Mouse (Mus musculus): Measurements from ENCODE around the gene Mre11a.

Gene Mre11a

DNA sequence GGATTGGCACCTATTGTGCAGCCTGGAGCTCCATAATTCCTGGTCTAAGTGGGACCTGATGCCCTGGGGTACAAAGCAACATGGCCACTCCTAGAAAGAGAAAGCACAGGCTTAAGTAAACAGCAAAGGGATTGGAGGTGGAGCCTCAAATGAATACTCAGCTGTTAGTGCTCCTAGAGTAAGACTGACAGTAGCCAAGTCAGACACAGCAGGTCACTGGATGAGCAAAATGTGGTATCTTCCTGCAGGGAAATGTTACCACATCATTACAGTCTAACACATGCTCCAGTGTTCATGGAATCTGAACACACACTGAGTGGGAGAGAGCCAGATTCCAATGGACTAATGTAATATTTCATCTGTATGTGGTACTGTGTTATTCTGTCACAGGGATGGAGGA, 36.9 kb downstream of the Mre11a start:
- in situ Hi-C loops (cut with MseI, MboI) = no loop called here

DNA sequence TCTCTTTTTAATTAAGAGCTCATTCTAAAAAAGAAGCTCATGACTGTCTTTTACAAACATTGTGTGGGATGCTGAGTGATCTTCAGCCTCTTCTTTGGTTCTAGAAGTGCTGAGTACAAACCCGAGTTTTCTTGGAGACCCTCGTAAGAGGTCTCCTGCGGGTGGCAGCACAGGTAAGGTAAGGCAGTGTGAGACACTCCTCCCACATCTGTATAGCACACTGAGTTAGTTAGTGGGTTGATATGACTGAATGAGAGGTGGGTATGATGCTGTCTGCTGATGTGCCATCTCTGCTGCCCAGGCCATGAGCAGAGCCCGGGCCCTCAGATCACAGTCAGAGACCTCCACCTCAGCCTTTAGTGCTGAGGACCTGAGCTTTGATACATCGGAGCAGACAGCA, 40.4 kb downstream of the Mre11a start:
- in situ Hi-C loops (cut with MseI, MboI) = no loop called here

DNA sequence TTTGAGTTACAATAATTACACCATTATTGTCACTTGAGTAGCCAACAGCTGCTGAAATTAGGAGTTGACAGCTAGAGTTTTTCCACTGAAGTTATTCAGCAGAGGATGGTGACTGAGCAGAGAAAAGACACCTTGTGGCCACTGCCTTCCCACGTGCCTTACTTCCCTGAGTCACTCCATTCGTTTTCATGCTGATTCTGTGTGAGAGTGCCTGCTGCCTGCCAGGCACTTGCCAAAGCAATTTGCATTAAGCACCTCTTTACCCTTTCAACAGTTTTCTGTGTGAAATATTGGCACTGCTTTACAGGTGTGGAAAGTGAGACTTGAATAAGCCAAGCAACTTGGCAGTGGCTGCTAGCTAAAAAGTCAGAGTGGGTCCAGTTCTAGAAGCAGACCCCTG, 43.4 kb downstream of the Mre11a start:
- in situ Hi-C loops (cut with MseI, MboI) = no loop called here

DNA sequence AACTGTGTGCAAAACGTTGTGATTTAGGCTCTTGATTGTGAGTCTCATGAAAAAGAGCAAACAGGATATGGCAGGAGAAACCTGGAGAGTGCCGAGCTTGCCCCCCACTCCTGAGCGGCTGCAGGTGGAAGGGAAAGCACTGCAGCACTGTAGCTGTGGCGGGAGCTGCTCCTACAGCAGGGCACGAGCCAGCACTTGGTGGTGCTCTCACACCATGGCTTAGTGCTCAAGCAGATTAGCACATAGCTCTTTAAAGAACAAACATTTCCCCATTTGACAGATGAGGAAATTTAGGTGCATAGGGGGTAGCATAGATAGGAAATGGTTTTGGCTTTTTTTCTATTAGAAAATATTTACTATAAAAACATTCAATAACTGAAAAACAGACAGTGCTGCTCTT, 47.6 kb downstream of the Mre11a start:
- in situ Hi-C loops (cut with MseI, MboI) = no loop called here

DNA sequence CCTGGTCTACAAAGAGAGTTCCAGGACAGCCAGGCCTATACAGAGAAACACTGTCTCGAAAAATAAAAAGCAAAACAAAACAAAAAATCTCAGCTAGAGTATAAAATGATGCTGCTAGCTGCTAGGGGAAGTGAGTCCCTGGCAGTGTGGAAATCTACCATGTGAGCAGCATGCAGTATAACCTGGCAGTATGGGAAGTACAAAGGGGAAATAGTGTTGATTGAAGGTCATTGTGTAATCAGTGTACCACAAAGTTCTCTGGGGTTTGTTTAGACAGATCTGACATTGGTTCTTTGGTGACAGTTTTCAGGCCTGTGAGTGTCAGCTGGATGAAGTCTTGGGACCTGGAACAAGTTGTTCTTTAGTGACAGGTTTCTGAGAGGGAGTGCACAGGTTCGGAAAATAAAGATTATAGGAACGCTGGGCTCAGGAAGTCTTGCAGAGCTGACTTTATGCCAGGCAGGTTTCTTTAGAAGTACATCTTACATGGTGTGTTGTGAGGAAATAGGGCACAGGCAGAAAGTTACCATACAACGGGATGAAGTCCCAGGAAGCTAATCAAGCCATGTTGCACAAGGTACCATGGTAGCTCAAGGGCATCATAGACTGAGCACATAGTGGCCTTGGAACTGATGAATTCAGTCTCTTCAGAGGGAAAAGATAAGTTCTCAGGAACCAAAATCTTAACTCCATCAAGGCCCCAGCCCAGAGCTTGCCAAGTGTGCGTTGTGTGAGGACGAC, 51.1 kb downstream of the Mre11a start:
- in situ Hi-C loops (cut with MseI, MboI) = no loop called here

DNA sequence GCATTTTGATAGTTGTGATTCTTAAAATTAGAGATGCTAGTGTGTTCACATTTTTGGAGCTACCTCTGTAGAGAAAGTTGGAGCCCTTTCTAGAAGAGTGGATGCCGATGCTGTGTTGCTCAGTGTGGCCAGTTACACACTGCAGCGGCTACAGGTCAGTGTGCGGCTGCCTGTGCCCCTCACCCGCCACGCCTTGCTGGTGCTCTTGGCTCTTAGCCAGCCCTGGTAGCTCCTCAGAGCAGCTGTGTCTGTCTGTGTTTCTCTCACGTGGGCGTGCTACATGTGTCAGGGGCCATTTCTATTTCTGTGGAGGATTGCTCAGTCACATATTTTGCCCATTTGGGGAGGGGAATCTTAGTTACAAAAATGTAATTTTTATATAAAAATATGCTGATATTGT, 55.1 kb downstream of the Mre11a start:
- in situ Hi-C loops (cut with MseI, MboI) = no loop called here

DNA sequence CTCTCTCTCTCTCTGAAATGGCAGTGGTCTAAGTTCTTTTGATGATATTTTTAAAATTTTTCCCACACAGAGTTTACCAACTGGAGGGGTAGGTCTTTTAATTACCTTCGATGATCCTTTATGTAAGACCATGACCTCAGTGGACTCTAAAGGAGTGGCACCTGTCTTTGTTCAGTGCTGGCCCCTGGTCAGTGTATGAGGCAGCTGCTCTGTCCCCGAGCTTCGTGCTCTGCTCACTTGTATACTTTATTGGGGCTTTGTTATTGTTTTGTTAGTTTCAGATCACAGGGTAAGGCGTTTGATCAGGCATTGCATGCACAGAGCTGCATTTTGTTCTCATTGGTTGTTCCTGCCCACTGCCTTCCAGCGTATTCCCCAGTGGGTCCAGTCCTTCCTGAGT, 55.5 kb downstream of the Mre11a start:
- in situ Hi-C loops (cut with MseI, MboI) = no loop called here

DNA sequence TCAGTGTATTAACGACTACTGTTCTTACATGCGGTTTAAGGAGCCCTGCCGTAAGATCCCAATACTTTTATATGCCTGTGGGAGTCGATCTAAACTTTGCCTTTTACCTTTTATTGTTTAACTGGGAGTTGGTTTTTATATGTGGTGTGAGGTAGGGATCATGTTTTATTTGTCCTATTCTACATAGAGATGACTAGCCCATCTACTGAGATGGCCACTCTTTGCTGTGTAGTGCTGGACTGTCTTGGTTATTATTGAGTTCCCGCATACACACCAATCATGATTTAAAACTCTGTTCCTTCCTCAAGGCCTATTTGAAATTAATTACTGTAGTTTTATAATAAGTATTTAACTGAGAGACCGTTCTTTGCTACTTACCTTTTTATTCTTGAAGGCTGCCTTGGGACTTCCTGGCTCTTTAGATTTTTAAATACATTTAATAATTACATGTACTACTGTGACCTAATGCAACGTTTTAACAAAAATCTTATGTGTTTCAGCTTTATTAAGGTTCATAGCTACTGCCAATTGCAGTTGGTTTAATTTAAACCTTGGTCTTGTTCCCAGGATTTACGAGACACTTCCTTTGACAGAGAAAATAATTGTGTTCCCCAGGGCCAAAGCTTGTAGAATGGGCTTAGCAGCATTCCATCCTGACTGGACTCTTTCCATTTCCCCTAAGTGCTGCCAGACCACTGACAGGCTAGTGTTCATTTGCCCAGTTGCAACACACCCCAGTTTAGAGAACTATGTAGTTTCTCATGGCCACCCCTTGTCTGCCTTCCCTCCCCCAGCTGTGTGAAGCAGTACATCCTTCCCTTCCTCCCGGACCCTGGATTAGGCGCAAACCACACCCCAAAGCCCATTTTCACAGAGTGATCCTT, 57.7 kb downstream of the Mre11a start:
- in situ Hi-C loops (cut with MseI, MboI) = no loop called here

DNA sequence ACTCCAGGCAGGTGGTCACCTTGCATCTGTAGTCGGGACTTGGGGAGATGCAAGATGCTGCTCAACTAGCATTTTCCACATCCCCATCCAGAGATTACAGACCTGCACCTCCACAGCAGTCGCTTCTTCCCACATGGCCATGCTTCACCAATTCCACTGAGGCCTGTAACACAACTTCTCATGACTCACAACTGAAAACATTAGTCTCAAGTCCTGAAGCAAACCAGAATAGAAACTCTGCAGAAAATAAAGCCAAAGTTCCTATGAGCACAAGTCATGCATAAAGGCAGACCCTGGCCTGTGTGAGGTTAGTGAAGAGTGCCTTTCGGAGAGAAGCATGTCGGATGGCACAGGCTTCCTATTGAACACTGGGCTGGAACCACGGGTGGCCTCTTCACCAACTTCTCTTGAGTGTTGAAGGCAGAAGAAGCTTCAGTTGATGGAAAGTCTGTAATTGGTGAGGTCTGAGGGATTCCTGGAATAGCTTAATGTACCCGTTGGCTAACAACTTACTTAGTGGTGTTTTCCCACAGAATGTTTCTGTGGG, 58.9 kb downstream of the Mre11a start:
- in situ Hi-C loops (cut with MseI, MboI) = no loop called here

DNA sequence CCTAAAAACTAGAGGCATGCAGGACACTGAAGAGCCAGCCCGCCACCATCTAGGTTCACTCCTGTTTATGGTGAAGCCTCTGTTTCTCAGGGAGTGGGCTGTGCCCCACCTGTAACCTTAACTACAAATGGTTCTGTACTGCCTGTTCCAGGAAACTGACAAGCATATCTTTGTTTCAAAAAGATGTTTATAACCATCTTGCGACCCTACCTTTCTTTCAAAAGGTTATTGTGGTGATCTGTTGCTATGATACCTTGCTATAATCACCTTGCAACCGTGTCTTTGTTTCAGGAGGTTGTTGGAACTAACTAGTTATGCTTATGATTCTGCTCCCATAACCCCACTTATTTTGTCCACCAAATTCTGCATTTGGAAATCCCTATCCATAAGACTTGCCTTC, 59.4 kb downstream of the Mre11a start:
- in situ Hi-C loops (cut with MseI, MboI) = no loop called here

DNA sequence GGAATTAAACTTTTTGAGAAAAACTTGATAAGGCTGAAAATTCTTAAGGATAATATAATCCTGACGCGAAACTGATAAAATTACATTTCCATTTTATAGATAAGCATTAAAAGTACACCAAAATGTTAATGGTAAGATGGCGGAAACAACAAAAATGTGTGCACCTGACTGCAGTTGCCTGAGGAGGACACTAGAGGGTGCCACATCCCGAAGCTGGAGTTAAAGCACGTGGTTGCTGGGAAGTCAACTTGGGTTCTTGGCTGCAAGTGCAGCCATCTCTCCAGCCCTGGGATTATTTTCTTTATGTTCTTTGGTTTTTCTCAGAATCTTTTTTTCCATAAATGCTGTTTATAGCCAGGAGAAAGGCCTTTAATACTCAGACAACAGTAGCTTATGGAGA, 62.0 kb downstream of the Mre11a start:
- in situ Hi-C loops (cut with MseI, MboI) = no loop called here

DNA sequence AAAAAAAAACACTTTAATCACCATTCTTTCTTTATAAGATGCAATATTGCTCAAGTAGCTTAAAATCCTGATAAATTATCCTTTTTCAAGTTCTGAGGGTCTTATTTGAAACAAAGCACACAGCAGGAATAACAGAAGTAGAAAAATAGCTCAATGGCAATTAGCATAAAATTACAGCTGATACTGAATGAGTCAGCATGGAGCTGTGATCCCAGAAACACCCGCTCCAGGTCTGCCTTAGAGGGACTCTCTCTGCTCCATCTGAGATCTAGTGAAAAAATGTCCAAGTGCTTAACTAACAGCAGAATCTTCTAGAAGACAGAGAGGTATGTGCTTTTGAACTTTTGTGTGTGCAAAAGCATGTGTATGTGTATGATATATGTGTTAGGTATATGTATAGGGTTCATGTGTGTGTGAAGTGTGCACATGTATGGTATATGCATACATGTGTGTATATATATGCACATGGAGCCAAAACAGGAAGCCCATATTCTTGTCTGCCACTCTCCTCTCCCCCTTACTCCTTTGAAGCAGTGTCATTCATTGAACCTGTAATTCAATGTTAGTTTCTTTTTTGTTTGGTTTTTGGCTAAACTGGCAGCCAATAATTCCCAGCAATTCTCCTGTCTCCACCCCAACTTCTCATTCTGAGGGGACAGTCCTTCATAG, 63.9 kb downstream of the Mre11a start:
- in situ Hi-C loops (cut with MseI, MboI) = no loop called here

DNA sequence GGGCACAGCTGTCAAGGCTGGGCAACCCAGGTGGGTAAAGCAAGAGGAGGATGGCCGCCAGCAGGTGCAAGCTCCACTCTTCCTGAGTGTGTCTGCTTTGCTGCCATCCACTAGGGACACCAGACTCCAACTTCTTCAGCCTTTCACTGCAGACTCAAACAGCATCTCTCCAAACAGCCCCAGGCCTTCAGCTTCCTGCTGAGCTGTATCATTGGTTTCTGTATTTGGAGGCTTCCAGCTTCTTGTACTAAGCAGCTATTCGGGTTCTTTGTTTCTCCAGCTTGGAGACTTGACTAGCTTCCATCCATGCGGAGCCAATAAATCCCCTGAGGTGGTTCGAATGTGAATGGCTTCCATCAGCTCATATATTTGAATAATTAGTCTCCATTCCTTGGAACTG, 70.1 kb downstream of the Mre11a start:
- in situ Hi-C loops (cut with MseI, MboI) = no loop called here

DNA sequence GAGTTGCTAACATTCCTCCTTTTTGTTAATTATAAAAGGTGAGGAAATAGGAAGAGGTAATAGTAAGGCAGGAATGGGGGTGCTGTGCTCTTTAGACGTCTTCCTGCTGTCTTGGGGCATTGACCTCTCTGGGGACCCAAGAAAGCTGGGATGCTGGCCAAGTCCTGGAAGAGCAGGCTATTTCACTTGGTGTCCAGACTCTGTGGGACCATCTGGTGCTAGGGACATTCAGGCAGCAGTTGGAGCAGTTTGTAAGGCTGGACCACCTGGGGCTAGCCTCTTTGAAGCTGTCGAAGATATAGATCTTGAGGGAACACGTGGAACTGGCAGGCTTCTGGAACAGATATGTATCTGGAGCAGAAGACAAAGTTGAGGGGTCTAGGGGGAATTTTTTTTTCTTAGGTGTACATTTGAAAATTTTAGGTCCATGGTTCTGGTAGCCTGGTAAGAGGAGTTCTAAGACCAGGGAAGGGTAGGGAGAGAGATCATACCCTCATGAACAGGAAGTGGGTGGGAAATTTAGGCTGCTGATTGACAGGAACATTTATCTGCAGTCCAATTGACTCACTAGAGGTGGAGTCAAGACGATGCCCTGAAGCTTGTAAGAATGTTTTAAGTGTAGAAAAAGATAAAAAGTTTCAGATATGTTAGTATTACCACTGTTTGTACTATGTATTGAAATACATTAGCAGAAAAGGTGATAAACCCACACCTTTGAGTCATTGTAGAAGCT, 72.6 kb downstream of the Mre11a start:
- in situ Hi-C loops (cut with MseI, MboI) = no loop called here

DNA sequence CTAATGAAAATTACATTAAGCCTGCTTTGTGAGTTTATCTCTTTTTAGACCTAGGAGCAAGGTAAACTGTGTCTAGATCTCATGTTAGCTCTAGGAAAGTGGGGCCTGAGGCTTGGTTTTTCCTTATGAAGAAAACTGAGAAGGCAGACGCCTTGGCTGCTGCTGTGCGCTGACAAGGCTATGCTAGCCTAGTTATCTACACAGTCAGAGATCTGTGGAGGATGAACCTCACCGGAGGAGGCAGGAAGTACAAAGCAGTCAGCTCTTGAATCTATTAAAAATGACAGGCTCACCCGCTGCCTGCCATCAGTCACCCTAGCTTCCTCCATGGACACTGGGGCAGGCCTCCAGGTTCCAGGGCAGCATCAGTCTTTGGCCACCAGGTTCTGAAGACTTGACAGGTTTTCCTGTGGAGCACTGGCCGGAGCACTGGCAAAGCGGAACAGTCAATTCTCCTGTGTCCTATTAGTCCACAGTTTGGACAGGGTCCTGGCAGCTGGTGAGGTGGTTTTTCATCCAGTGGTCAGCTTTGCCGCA, 73.8 kb downstream of the Mre11a start:
- in situ Hi-C loops (cut with MseI, MboI) = no loop called here

DNA sequence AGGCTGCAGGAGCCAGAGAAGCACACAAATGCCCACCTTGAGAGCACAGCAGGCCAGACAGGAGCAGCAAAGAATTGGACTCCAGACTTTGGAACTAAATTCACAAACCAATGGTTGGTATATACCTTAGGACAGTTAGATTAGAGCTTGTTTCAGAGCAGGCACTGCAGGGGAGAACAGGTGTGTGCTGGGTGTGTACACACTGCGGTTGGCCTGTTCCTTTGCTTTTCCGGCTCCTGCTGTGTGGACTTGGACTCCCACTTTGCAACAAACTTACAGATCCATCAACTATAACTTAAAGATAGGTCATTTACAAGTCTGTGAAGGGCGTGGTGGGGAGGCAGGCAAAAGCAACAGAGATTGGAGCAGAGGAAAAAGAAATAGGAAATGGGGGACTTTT, 74.3 kb downstream of the Mre11a start:
- in situ Hi-C loops (cut with MseI, MboI) = no loop called here

DNA sequence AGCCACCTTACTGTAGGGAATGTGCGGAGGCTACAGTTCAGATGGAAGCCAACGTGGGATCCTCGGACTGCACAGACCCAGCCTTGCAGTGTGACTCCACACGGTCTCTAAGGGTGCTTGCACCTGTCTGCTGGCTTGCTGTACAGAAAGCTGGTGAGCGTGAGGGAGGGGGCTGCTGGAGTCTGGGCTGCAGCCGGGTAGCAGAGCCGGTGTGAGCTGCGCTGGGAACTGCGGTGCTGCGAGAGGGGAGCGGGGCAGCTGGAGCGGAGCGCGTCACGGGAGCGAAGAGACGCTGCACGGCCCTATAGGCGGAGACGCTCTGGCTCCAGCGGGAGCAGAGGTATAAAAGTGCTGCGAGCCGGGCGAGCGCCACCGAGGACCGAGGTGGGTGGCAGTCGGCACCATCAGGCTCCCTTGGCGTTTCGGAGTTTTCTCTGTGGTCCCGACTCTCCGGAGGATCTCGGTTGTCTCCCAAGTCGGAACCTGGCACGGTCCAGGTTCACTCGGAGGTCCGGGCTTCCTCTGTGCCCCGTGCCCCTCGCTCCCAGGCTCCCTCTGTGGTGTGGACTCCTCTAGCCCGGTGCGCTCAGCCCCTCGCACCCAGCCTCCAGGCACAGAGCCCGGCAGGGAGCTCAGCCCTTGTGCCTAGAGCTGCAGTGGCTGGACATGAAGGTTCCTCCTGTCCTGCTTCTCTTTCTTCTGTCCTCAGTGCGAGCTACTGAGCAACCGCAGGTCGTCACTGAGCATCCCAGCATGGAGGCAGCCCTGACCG, 75.6 kb downstream of the Mre11a start, which contains the start of gene Gpr83:
Gene Gpr83 (plus strand): TSS at position 343 of the 772 bp plus-strand sequence.
- in situ Hi-C loops (cut with MseI, MboI) = loop anchor here in 1 of 2 experiments (10.0 kb wide), 1 partner anchor 155 kb away; no protein-coding TSS in a partner anchor

DNA sequence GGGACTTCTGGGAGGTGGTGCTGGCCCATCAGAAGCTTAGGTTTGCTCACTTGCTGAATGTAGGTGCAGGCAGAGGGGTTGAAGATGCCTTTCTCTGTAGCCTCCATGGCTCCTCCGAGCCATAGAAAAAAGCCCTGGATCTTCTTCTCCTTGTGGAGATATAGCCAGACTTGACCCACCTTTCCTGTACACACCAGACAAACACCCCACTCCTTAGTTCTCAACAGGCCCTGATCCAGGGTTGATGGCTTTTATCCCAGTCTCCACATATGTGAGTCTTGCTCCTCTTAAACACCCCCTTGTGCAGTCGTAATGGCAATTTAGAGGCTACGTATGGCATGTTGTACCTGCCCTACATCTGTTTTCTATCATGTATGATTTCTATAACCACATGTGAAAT, 78.7 kb downstream of the Mre11a start:
- in situ Hi-C loops (cut with MseI, MboI) = loop anchor here in 1 of 2 experiments (10.0 kb wide), 1 partner anchor 152 kb away; no protein-coding TSS in a partner anchor

DNA sequence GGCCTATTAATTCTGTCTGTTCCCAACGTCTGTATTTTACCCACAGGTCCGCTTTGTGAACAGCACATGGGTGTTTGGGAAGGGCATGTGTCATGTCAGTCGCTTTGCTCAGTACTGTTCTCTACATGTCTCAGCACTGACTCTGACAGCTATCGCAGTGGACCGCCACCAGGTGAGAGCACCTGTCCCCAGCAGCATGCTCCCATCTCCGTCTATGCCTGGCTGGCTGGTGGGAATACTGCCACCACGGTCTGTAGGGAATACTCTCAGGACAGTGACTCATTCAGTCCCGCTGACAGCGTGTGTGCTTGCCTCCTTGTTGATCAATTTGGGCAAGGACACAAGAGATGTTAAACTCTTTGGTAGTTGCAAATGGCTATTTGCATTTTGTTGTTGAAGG, 80.3 kb downstream of the Mre11a start:
- in situ Hi-C loops (cut with MseI, MboI) = loop anchor here (5.0 to 10.0 kb wide), 2 partner anchors 150 to 153 kb away; no protein-coding TSS in a partner anchor

DNA sequence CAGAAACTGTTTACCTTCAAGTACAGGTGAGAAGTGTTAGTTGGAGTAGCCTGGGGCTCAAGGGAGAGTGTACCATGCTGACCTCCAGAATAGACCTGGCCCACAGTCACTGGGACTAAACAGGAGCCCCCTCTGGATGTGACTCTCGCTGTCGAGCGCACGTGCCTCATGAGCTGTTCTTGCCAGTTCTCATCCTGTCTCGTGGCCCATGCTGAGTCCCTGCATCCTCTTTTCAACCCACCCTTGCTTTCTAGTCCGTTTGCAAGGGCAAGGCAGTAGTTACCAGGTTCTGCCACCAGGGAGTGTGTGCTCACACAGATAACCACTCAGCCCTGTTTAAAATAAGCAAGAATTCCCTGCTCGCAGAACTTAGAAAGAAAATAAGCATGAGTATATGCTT, 82.5 kb downstream of the Mre11a start:
- in situ Hi-C loops (cut with MseI, MboI) = loop anchor here (5.0 to 10.0 kb wide), 2 partner anchors 148 to 150 kb away; no protein-coding TSS in a partner anchor

All from mouse trophoblast stem cell (cell line).